Comparison of ENCODE assay signal across 8 mouse cellular contexts in genomic region chr12:113014561-113015556, GRCm38 (mm10). TPM values are rescaled to one million over a fixed set of nuclear protein-coding genes. Genes with fewer than 3 reads are reported as not detected.
DNase-seq lines count a peak whose midpoint lies in the region; ATAC-seq lines count a peak whose summit lies in the region.

No protein-coding gene starts in this region.

- peak; percentile 95 for DNase-seq in heart, adult 11 months
- no peak for DNase-seq in heart, adult 8-10 months (ENCODE audit: low spot score)
- DNase-seq in cerebellum, adult 8-10 months = peak; percentile 61
- peak; percentile 33 to 41 for DNase-seq in spleen, postnatal 36 days (ENCODE audit: low spot score in 2 of 2)

- no peaks in the 10 kb centered on the region for H3K9me3 ChIP-seq in forebrain, embryonic 16.5 days (ENCODE audit: control insufficient read depth, low read length)
- no peaks in the 10 kb centered on the region for H3K9me3 ChIP-seq in hindbrain, embryonic 15.5 days
- no peaks in the 10 kb centered on the region for H3K9me3 ChIP-seq in limb, embryonic 15.5 days
- H3K9me3 ChIP-seq in midbrain, embryonic 13.5 days = no peaks in the 10 kb centered on the region

- no peaks in the 10 kb centered on the region for H3K27me3 ChIP-seq in forebrain, embryonic 16.5 days (replicated peaks; ENCODE audit: control insufficient read depth, insufficient read depth, low read length)
- H3K27me3 ChIP-seq in hindbrain, embryonic 15.5 days = no peaks in the 10 kb centered on the region
- no peaks in the 10 kb centered on the region for H3K27me3 ChIP-seq in limb, embryonic 15.5 days
- no peaks in the 10 kb centered on the region for H3K27me3 ChIP-seq in midbrain, embryonic 13.5 days

- WGBS in forebrain, embryonic 16.5 days = 0% methylated on average over 51 of the region's 64 CpGs
- WGBS in hindbrain, embryonic 15.5 days = 2% methylated on average over 51 of the region's 64 CpGs
- WGBS in limb, embryonic 15.5 days = under 1% methylated on average over 61 of the region's 64 CpGs
- under 1% methylated on average over 63 of the region's 64 CpGs for WGBS in midbrain, embryonic 13.5 days

- H3K4me3 ChIP-seq in forebrain, embryonic 16.5 days (replicated peaks; ENCODE audit: low read length) = peak overlapping the region; percentile 90
- peak overlapping the region; percentile 99 for H3K4me3 ChIP-seq in hindbrain, embryonic 15.5 days
- H3K4me3 ChIP-seq in limb, embryonic 15.5 days = peak overlapping the region; percentile 62
- H3K4me3 ChIP-seq in midbrain, embryonic 13.5 days (replicated peaks) = peak overlapping the region; percentile 95

- peak overlapping the region; percentile 60 for H3K4me2 ChIP-seq in forebrain, embryonic 16.5 days (ENCODE audit: low read length)
- H3K4me2 ChIP-seq in hindbrain, embryonic 15.5 days = peak overlapping the region; percentile 74
- H3K4me2 ChIP-seq in limb, embryonic 15.5 days = peak overlapping the region; percentile 72
- peak overlapping the region; percentile 77 for H3K4me2 ChIP-seq in midbrain, embryonic 13.5 days (replicated peaks)

- H3K4me1 ChIP-seq in forebrain, embryonic 16.5 days (replicated peaks; ENCODE audit: control insufficient read depth, insufficient read depth, low read length) = peaks cover 28% of the 10 kb centered on the region
- peaks cover 51% of the 10 kb centered on the region for H3K4me1 ChIP-seq in hindbrain, embryonic 15.5 days (replicated peaks)
- peaks cover 36% of the 10 kb centered on the region for H3K4me1 ChIP-seq in limb, embryonic 15.5 days
- H3K4me1 ChIP-seq in midbrain, embryonic 13.5 days (replicated peaks) = peaks cover 43% of the 10 kb centered on the region

- peak overlapping the region; percentile 72 for H3K27ac ChIP-seq in forebrain, embryonic 16.5 days (ENCODE audit: low read length)
- H3K27ac ChIP-seq in hindbrain, embryonic 15.5 days (replicated peaks) = peak overlapping the region; percentile 90
- peak overlapping the region; percentile 76; the same call in 1 of the 2 replicates for H3K27ac ChIP-seq in limb, embryonic 15.5 days
- H3K27ac ChIP-seq in midbrain, embryonic 13.5 days = peak overlapping the region; percentile 85

- ATAC-seq in forebrain, embryonic 16.5 days = peak; percentile 15; the same call in 1 of the 2 replicates
- ATAC-seq in hindbrain, embryonic 15.5 days (ENCODE audit: low FRiP score, low read depth) = peak; percentile 23
- ATAC-seq in limb, embryonic 15.5 days (ENCODE audit: insufficient number of reproducible peaks, low FRiP score, low TSS enrichment, low read depth) = no peak
- peak; percentile 54 for ATAC-seq in midbrain, embryonic 13.5 days

- H3K36me3 ChIP-seq in forebrain, embryonic 16.5 days (ENCODE audit: control insufficient read depth, insufficient read depth) = no peaks in the 10 kb centered on the region
- H3K36me3 ChIP-seq in hindbrain, embryonic 15.5 days = no peaks in the 10 kb centered on the region; the same call in 1 of the 2 replicates
- H3K36me3 ChIP-seq in limb, embryonic 15.5 days = no peaks in the 10 kb centered on the region
- no peaks in the 10 kb centered on the region for H3K36me3 ChIP-seq in midbrain, embryonic 13.5 days

- peak overlapping the region; percentile 96 for H3K9ac ChIP-seq in forebrain, embryonic 16.5 days (replicated peaks; ENCODE audit: low read depth, low read length)
- H3K9ac ChIP-seq in hindbrain, embryonic 15.5 days = peak overlapping the region; percentile 97
- peak overlapping the region; percentile 59 for H3K9ac ChIP-seq in limb, embryonic 15.5 days
- peak overlapping the region; percentile 97 for H3K9ac ChIP-seq in midbrain, embryonic 13.5 days (replicated peaks)

RNA-seq across cellular contexts. Expression of gene Pacs2, which starts 0.6 kb away (rescaled TPM):
- total RNA-seq in heart, adult 8-10 months (2022) = 10 to 100 TPM; 30.4 to 38.2 (median 36.1) TPM
- 21.7 and 23.2 TPM in 2 replicates for polyA plus RNA-seq in forebrain, embryonic 16.5 days (2015; fragmentation: Nextera tagmentation; extraction: Ambion mirVana)
- polyA plus RNA-seq in hindbrain, embryonic 15.5 days (2015; fragmentation: Nextera tagmentation; extraction: Ambion mirVana) = 30.2 and 32.3 TPM in 2 replicates
- polyA plus RNA-seq in limb, embryonic 15.5 days (2015; fragmentation: Nextera tagmentation; extraction: Ambion mirVana) = 12.9 and 13.8 TPM in 2 replicates
- polyA plus RNA-seq in midbrain, embryonic 13.5 days (2015; fragmentation: Nextera tagmentation; extraction: Ambion mirVana) = 23.8 and 26.5 TPM in 2 replicates

RNA-seq across cellular contexts. Expression of gene Brf1, which starts 14.4 kb away (rescaled TPM):
- total RNA-seq in heart, adult 8-10 months (2022) = 10 to 100 TPM; 22.9 to 28.1 (median 24.6) TPM
- 60.8 and 64.6 TPM in 2 replicates for polyA plus RNA-seq in forebrain, embryonic 16.5 days (2015; fragmentation: Nextera tagmentation; extraction: Ambion mirVana)
- polyA plus RNA-seq in hindbrain, embryonic 15.5 days (2015; fragmentation: Nextera tagmentation; extraction: Ambion mirVana) = 49.3 and 51.3 TPM in 2 replicates
- polyA plus RNA-seq in limb, embryonic 15.5 days (2015; fragmentation: Nextera tagmentation; extraction: Ambion mirVana) = 57.1 and 61.7 TPM in 2 replicates
- 60.3 and 61.9 TPM in 2 replicates for polyA plus RNA-seq in midbrain, embryonic 13.5 days (2015; fragmentation: Nextera tagmentation; extraction: Ambion mirVana)

RNA-seq across cellular contexts. Expression of gene Btbd6, which starts 38.6 kb away (rescaled TPM):
- total RNA-seq in heart, adult 8-10 months (2022) = 10 to 100 TPM; 21.6 to 29.6 (median 26.3) TPM
- 41.4 and 49.7 TPM in 2 replicates for polyA plus RNA-seq in forebrain, embryonic 16.5 days (2015; fragmentation: Nextera tagmentation; extraction: Ambion mirVana)
- 53.0 and 56.6 TPM in 2 replicates for polyA plus RNA-seq in hindbrain, embryonic 15.5 days (2015; fragmentation: Nextera tagmentation; extraction: Ambion mirVana)
- polyA plus RNA-seq in limb, embryonic 15.5 days (2015; fragmentation: Nextera tagmentation; extraction: Ambion mirVana) = 25.4 and 26.3 TPM in 2 replicates
- polyA plus RNA-seq in midbrain, embryonic 13.5 days (2015; fragmentation: Nextera tagmentation; extraction: Ambion mirVana) = 36.1 and 37.8 TPM in 2 replicates

RNA-seq across cellular contexts. Expression of gene Tex22, which starts 59.4 kb away (rescaled TPM):
- not detected for total RNA-seq in heart, adult 8-10 months (2022)
- polyA plus RNA-seq in forebrain, embryonic 16.5 days (2015; fragmentation: Nextera tagmentation; extraction: Ambion mirVana) = not detected in 2 replicates
- polyA plus RNA-seq in hindbrain, embryonic 15.5 days (2015; fragmentation: Nextera tagmentation; extraction: Ambion mirVana) = not detected in 2 replicates
- polyA plus RNA-seq in limb, embryonic 15.5 days (2015; fragmentation: Nextera tagmentation; extraction: Ambion mirVana) = 0.19 TPM in 1 of 2 replicates, not detected in the other
- polyA plus RNA-seq in midbrain, embryonic 13.5 days (2015; fragmentation: Nextera tagmentation; extraction: Ambion mirVana) = 0.20 TPM in 1 of 2 replicates, not detected in the other
